Mouse (Mus musculus): ENCODE results near the gene Vamp5. TPM values are rescaled to one million over a fixed set of nuclear protein-coding genes. Genes with fewer than 3 reads are reported as not detected.

The Vamp5 gene
- total and polyA plus RNA-seq, 3 experiments, result 163 to 187 (median 183) TPM

DNA sequence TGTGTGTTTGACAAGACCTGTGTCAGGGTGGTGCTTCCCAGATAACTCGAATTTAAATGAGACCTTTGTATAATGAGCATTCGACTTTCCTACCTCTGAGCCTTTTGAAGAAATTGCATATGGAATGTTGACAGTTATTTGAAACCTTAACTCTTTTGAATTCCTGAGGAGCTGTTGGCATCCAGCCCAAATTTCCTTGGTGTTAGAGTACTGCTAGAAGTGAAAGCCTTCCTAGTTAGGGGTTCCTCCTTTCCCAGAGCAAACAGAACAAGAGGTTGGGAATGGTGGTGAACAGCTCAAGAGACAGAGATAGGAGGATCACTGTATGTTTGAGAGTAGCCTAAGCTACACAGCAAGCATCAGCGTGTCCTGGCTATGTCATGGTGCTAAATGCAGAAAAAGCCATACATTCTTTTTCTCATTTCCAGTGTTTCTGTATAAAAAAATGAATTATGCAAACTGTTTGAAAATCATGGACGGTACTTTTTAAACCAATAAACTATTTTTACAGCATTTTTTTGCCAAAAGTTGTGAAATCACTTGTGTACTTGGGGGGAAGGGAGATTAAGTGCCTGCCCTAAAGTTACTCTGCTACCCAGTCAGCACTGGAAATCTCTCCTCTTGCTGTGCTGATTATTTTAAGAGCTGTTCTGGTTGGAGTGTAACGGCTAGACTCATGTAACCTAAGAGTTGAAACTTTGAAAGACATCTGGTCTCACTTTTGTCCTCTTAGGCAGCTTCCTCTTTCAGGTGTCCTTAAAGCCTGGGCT, 27.4 kb downstream of the Vamp5 start:
- H3K27me3 ChIP-seq (ENCODE audit: insufficient read depth, low read length), result peaks cover 9% of the 10 kb centered on the region; the same call in 1 of the 2 replicates
- no peaks in the 10 kb centered on the region for H3K9me3 ChIP-seq (replicated peaks)
- TF ChIP-seq POLR2AphosphoS5 (IDR thresholded peaks at IDR 0.05; ENCODE audit: insufficient replicate concordance, low read depth, low read length), result no peak
- no peak for TF ChIP-seq TAL1 (conservative IDR thresholded peaks at IDR 0.05; ENCODE audit: low read depth, low read length)
- no peak for TF ChIP-seq CTCF (IDR thresholded peaks at IDR 0.05; ENCODE audit: low read depth, low read length)
- no peak for TF ChIP-seq GATA1 (IDR thresholded peaks at IDR 0.05; ENCODE audit: borderline replicate concordance, low read length)
- TF ChIP-seq GATA2 (IDR thresholded peaks at IDR 0.05; ENCODE audit: borderline replicate concordance, low read depth, low read length), result no peak
- ATAC-seq (ENCODE audit: extremely low read depth, insufficient number of reproducible peaks, low FRiP score, poor library complexity, severe bottlenecking), result no peak
- DNase-seq (ENCODE audit: low spot score), result no peak
- no peak overlapping the region for H3K4me3 ChIP-seq (ENCODE audit: low read depth, low read length)
- peaks cover 93% of the 10 kb centered on the region for H3K4me1 ChIP-seq (ENCODE audit: insufficient read depth, low read depth, low read length)
- peaks cover 78% of the 10 kb centered on the region for H3K36me3 ChIP-seq (replicated peaks)

DNA sequence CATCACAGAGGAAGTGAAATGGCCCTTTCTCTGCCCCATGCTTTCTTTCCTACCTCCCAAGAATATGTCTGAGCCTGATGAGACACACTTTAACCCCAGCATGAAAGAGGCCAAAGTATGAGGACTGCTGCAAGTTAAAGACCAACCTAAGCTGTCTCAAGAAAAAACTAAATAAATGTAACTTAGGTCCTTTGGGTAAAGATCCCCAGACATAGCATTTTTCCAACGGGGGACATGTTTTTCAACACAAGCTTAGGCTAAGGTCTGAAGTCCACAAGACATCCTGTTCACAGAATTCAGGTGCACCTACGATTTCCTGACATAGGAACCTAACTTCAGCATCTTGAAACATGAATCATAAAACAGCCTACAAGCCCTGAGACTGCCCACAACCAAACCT, 30.1 kb downstream of the Vamp5 start:
- TF ChIP-seq POLR2AphosphoS5 (IDR thresholded peaks at IDR 0.05; ENCODE audit: insufficient replicate concordance, low read depth, low read length) (no peak), GATA2 (IDR thresholded peaks at IDR 0.05; ENCODE audit: borderline replicate concordance, low read depth, low read length) (no peak), GATA1 (IDR thresholded peaks at IDR 0.05; ENCODE audit: borderline replicate concordance, low read length) (no peak), CTCF (IDR thresholded peaks at IDR 0.05; ENCODE audit: low read depth, low read length) (no peak), TAL1 (conservative IDR thresholded peaks at IDR 0.05; ENCODE audit: low read depth, low read length) (no peak)
- H3K27me3 ChIP-seq (ENCODE audit: insufficient read depth, low read length), result peaks cover 5% of the 10 kb centered on the region; the same call in 1 of the 2 replicates
- ATAC-seq (ENCODE audit: extremely low read depth, insufficient number of reproducible peaks, low FRiP score, poor library complexity, severe bottlenecking), result no peak
- peaks cover 85% of the 10 kb centered on the region for H3K4me1 ChIP-seq (ENCODE audit: insufficient read depth, low read depth, low read length)
- H3K36me3 ChIP-seq (replicated peaks), result peaks cover 60% of the 10 kb centered on the region
- DNase-seq (ENCODE audit: low spot score), result no peak
- no peaks in the 10 kb centered on the region for H3K9me3 ChIP-seq (replicated peaks)
- H3K4me3 ChIP-seq (ENCODE audit: low read depth, low read length), result no peak overlapping the region; the same call in 1 of the 2 replicates

DNA sequence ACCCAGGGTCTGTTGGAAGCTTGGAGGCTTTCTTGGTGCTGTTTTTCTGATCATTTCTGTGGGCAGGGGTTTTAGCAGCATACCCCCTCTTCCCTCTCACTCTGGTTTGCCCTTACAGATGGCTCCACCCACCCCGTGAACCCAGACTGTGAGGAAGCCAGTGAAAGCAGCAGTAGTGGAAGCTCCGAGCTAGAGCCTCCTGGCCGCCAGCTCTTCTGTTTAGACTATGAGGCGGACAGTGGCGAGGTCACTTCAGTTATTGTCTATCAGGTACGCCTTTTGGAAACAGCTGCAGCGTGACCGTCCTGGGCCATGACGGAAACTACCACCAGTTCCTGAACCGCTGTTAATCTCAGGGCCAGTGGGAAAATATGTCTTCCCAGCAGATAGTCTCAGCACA, 31.9 kb downstream of the Vamp5 start:
- ATAC-seq (ENCODE audit: extremely low read depth, insufficient number of reproducible peaks, low FRiP score, poor library complexity, severe bottlenecking) (no peak), DNase-seq (ENCODE audit: low spot score) (no peak)
- peaks cover 49% of the 10 kb centered on the region for H3K36me3 ChIP-seq (replicated peaks)
- no peak for TF ChIP-seq GATA2 (IDR thresholded peaks at IDR 0.05; ENCODE audit: borderline replicate concordance, low read depth, low read length)
- TF ChIP-seq POLR2AphosphoS5 (IDR thresholded peaks at IDR 0.05; ENCODE audit: insufficient replicate concordance, low read depth, low read length), result no peak
- TF ChIP-seq TAL1 (conservative IDR thresholded peaks at IDR 0.05; ENCODE audit: low read depth, low read length), result no peak
- TF ChIP-seq CTCF (IDR thresholded peaks at IDR 0.05; ENCODE audit: low read depth, low read length), result no peak
- TF ChIP-seq GATA1 (IDR thresholded peaks at IDR 0.05; ENCODE audit: borderline replicate concordance, low read length), result no peak
- peaks cover 74% of the 10 kb centered on the region for H3K4me1 ChIP-seq (ENCODE audit: insufficient read depth, low read depth, low read length)
- peak overlapping the region; percentile 91 for H3K4me3 ChIP-seq (ENCODE audit: low read depth, low read length)
- H3K27me3 ChIP-seq (ENCODE audit: insufficient read depth, low read length), result no peaks in the 10 kb centered on the region
- H3K9me3 ChIP-seq (replicated peaks), result no peaks in the 10 kb centered on the region

DNA sequence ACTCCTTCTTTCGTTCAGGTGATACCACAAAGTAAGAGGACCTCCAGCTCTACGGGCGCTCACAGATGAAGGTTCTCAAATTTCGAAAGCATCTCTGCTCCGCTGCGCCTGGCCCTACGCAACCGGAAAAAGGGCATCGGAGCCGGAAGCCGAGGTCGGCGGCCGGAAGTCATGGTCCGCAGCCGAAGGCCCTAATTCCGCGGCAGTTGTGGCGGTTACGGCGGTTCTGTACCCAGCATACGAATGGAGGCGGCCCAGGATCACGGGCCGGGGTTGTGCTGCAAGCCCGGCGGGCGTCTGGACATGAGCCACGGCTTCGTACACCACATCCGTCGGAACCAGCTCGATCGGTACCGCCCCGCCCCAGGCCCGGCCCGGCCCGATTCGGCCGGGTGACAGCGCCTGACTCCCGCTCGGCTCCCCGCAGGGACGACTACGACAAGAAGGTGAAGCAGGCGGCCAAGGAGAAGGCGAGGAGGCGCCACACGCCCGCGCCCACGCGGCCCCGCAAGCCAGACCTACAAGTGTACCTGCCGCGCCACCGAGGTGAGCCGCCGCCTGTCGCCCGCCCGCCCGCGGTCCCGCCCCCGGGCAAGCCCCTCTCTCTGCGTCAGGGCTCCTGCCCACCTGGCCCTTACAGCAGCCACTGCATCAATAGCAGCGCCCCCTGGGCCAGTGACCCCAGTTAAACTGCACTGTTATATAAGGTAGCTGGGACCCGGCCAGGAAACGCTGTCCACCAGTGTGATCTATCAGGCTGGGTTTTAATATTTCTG, 32.9 kb downstream of the Vamp5 start, which contains the start of gene 0610030E20Rik:
Gene 0610030E20Rik, plus strand, starts transcription at position 152 of the 776 bp plus-strand sequence.
- peak; percentile 16; the same call in 1 of the 2 replicates for ATAC-seq (ENCODE audit: extremely low read depth, insufficient number of reproducible peaks, low FRiP score, poor library complexity, severe bottlenecking)
- DNase-seq (ENCODE audit: low spot score), result peak; percentile 62
- Histone ChIP-seq H3K4me3 (ENCODE audit: low read depth, low read length) (peak within 1 kb of the TSS; percentile 91), H3K9me3 (replicated peaks) (no peaks in the 10 kb centered on the region), H3K4me1 (ENCODE audit: insufficient read depth, low read depth, low read length) (peaks cover 71% of the 10 kb centered on the region), H3K27me3 (ENCODE audit: insufficient read depth, low read length) (no peaks in the 10 kb centered on the region), H3K36me3 (replicated peaks) (peaks cover 46% of the 10 kb centered on the region)
- TF ChIP-seq CTCF (IDR thresholded peaks at IDR 0.05; ENCODE audit: low read depth, low read length) (no peak), POLR2AphosphoS5 (IDR thresholded peaks at IDR 0.05; ENCODE audit: insufficient replicate concordance, low read depth, low read length) (no peak), GATA1 (IDR thresholded peaks at IDR 0.05; ENCODE audit: borderline replicate concordance, low read length) (no peak)

DNA sequence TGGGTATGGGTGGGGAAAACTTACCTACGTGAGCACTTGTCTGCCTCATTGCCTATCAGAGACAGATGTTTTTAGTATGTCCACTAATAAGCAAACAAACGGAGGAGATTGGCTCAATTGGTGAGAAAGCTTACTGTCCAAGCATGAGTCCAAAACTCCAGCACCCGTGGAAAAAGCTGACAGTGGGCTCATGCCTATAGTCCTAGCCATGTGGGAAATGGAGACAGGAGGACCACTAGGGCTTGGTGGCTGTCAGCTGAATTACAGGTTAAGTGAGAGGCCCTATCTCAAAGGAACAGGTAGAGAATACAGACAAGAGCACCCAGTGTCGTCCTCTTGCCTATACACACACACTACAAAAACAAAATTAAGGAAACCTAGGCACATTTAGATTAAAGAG, 34.0 kb downstream of the Vamp5 start:
- H3K36me3 ChIP-seq (replicated peaks), result peaks cover 52% of the 10 kb centered on the region
- H3K27me3 ChIP-seq (ENCODE audit: insufficient read depth, low read length), result no peaks in the 10 kb centered on the region
- no peak for TF ChIP-seq POLR2AphosphoS5 (IDR thresholded peaks at IDR 0.05; ENCODE audit: insufficient replicate concordance, low read depth, low read length)
- no peak for TF ChIP-seq TAL1 (conservative IDR thresholded peaks at IDR 0.05; ENCODE audit: low read depth, low read length)
- no peak for TF ChIP-seq CTCF (IDR thresholded peaks at IDR 0.05; ENCODE audit: low read depth, low read length)
- TF ChIP-seq GATA2 (IDR thresholded peaks at IDR 0.05; ENCODE audit: borderline replicate concordance, low read depth, low read length), result no peak
- no peak for TF ChIP-seq GATA1 (IDR thresholded peaks at IDR 0.05; ENCODE audit: borderline replicate concordance, low read length)
- H3K9me3 ChIP-seq (replicated peaks), result no peaks in the 10 kb centered on the region
- H3K4me3 ChIP-seq (ENCODE audit: low read depth, low read length), result peak overlapping the region; percentile 55; the same call in 1 of the 2 replicates
- DNase-seq (ENCODE audit: low spot score) (no peak), ATAC-seq (ENCODE audit: extremely low read depth, insufficient number of reproducible peaks, low FRiP score, poor library complexity, severe bottlenecking) (no peak)
- H3K4me1 ChIP-seq (ENCODE audit: insufficient read depth, low read depth, low read length), result peaks cover 73% of the 10 kb centered on the region

DNA sequence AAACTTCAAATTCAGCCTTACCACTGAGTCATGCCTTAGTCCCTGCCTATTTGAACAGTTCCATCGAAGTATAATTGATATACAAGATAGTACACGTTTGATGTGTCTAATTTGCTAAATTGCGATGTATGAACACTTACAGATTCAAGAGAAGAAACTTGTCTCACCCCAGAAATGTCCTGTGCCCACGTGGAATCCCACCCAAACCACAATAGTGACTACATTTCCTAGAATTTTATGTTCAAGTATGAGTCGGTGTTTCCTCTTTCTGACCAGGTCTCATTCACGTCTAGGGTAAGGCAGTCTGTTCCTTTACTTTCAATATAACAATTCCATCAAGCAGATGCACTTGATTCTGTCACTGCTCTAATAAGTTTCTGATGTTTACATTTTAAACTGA, 34.6 kb downstream of the Vamp5 start:
- H3K4me1 ChIP-seq (ENCODE audit: insufficient read depth, low read depth, low read length), result peaks cover 72% of the 10 kb centered on the region
- no peaks in the 10 kb centered on the region for H3K27me3 ChIP-seq (ENCODE audit: insufficient read depth, low read length)
- DNase-seq (ENCODE audit: low spot score), result peak; percentile 31
- no peak for TF ChIP-seq GATA2 (IDR thresholded peaks at IDR 0.05; ENCODE audit: borderline replicate concordance, low read depth, low read length)
- no peak for TF ChIP-seq POLR2AphosphoS5 (IDR thresholded peaks at IDR 0.05; ENCODE audit: insufficient replicate concordance, low read depth, low read length)
- no peak for TF ChIP-seq TAL1 (conservative IDR thresholded peaks at IDR 0.05; ENCODE audit: low read depth, low read length)
- TF ChIP-seq CTCF (IDR thresholded peaks at IDR 0.05; ENCODE audit: low read depth, low read length), result no peak
- TF ChIP-seq GATA1 (IDR thresholded peaks at IDR 0.05; ENCODE audit: borderline replicate concordance, low read length), result no peak
- no peak for ATAC-seq (ENCODE audit: extremely low read depth, insufficient number of reproducible peaks, low FRiP score, poor library complexity, severe bottlenecking)
- H3K9me3 ChIP-seq (replicated peaks), result no peaks in the 10 kb centered on the region
- peaks cover 52% of the 10 kb centered on the region for H3K36me3 ChIP-seq (replicated peaks)
- H3K4me3 ChIP-seq (ENCODE audit: low read depth, low read length), result peak overlapping the region; percentile 10; the same call in 1 of the 2 replicates

All from G1E (cell line).